Mouse (Mus musculus): Measurements from ENCODE around the gene Rcor1. TPM values are rescaled to one million over a fixed set of nuclear protein-coding genes. Genes with fewer than 3 reads are reported as not detected.

Rcor1 gene
- polyA plus RNA-seq, 1 experiment: 33.8 TPM

- H3K4me1 ChIP-seq (ENCODE audit: control insufficient read depth, insufficient read depth, low read length): peaks cover 32% of the 10 kb centered on the region
- H3K27ac ChIP-seq (ENCODE audit: insufficient read depth, low read depth, low read length): peak overlapping the region; percentile 86
- no peak for TF ChIP-seq POLR2A (IDR thresholded peaks at IDR 0.05; ENCODE audit: borderline replicate concordance, low read depth, low read length)
- TF ChIP-seq CTCF (IDR thresholded peaks at IDR 0.05; ENCODE audit: low read depth, low read length): no peak
- H3K4me3 ChIP-seq (ENCODE audit: insufficient read depth, low read length): peak overlapping the region; percentile 79
These were observed 748 bp upstream of the Rcor1 start for GRCm38 (mm10) chr12:111038231-111038975.

GRCm38 (mm10) chr12:111039771-111040530 lies 800 bp downstream of the Rcor1 start:
- peak overlapping the region; percentile 9 for H3K27ac ChIP-seq (ENCODE audit: insufficient read depth, low read depth, low read length)
- TF ChIP-seq POLR2A (IDR thresholded peaks at IDR 0.05; ENCODE audit: borderline replicate concordance, low read depth, low read length) (no peak), CTCF (IDR thresholded peaks at IDR 0.05; ENCODE audit: low read depth, low read length) (no peak)
- peaks cover 28% of the 10 kb centered on the region for H3K4me1 ChIP-seq (ENCODE audit: control insufficient read depth, insufficient read depth, low read length)
- H3K4me3 ChIP-seq (ENCODE audit: insufficient read depth, low read length): peak overlapping the region; percentile 94

- H3K27ac ChIP-seq (ENCODE audit: insufficient read depth, low read depth, low read length): no peak overlapping the region
- TF ChIP-seq POLR2A (IDR thresholded peaks at IDR 0.05; ENCODE audit: borderline replicate concordance, low read depth, low read length) (no peak), CTCF (IDR thresholded peaks at IDR 0.05; ENCODE audit: low read depth, low read length) (no peak)
These were observed 1.3 kb downstream of the Rcor1 start for GRCm38 (mm10) chr12:111040531-111040860.

GRCm38 (mm10) chr12:111041196-111041595 lies 2.0 kb downstream of the Rcor1 start:
- Histone ChIP-seq H3K4me3 (ENCODE audit: insufficient read depth, low read length) (peak overlapping the region; percentile 94), H3K4me1 (ENCODE audit: control insufficient read depth, insufficient read depth, low read length) (peaks cover 17% of the 10 kb centered on the region), H3K27ac (ENCODE audit: insufficient read depth, low read depth, low read length) (no peak overlapping the region)
- TF ChIP-seq CTCF (IDR thresholded peaks at IDR 0.05; ENCODE audit: low read depth, low read length) (no peak), POLR2A (IDR thresholded peaks at IDR 0.05; ENCODE audit: borderline replicate concordance, low read depth, low read length) (no peak)

More at GRCm38 (mm10) chr12:111040531-111040860, 1.3 kb downstream of the Rcor1 start:
- H3K4me3 ChIP-seq (ENCODE audit: insufficient read depth, low read length): peak overlapping the region; percentile 94
- peaks cover 24% of the 10 kb centered on the region for H3K4me1 ChIP-seq (ENCODE audit: control insufficient read depth, insufficient read depth, low read length)

GRCm38 (mm10) chr12:111042365-111042764 lies 3.2 kb downstream of the Rcor1 start:
- Histone ChIP-seq H3K4me1 (ENCODE audit: control insufficient read depth, insufficient read depth, low read length) (peaks cover 6% of the 10 kb centered on the region), H3K27ac (ENCODE audit: insufficient read depth, low read depth, low read length) (no peak overlapping the region), H3K4me3 (ENCODE audit: insufficient read depth, low read length) (no peak overlapping the region)
- TF ChIP-seq CTCF (IDR thresholded peaks at IDR 0.05; ENCODE audit: low read depth, low read length) (no peak), POLR2A (IDR thresholded peaks at IDR 0.05; ENCODE audit: borderline replicate concordance, low read depth, low read length) (no peak)

GRCm38 (mm10) chr12:111044880-111045279 lies 5.7 kb downstream of the Rcor1 start:
- H3K27ac ChIP-seq (ENCODE audit: insufficient read depth, low read depth, low read length): no peak overlapping the region
- H3K4me1 ChIP-seq (ENCODE audit: control insufficient read depth, insufficient read depth, low read length): peaks cover 2% of the 10 kb centered on the region; the same call in 1 of the 2 replicates
- H3K4me3 ChIP-seq (ENCODE audit: insufficient read depth, low read length): no peak overlapping the region
- TF ChIP-seq POLR2A (IDR thresholded peaks at IDR 0.05; ENCODE audit: borderline replicate concordance, low read depth, low read length): no peak
- no peak for TF ChIP-seq CTCF (IDR thresholded peaks at IDR 0.05; ENCODE audit: low read depth, low read length)

GRCm38 (mm10) chr12:111046866-111047265 lies 7.7 kb downstream of the Rcor1 start:
- TF ChIP-seq CTCF (IDR thresholded peaks at IDR 0.05; ENCODE audit: low read depth, low read length): no peak
- no peak for TF ChIP-seq POLR2A (IDR thresholded peaks at IDR 0.05; ENCODE audit: borderline replicate concordance, low read depth, low read length)
- Histone ChIP-seq H3K4me3 (ENCODE audit: insufficient read depth, low read length) (no peak overlapping the region), H3K27ac (ENCODE audit: insufficient read depth, low read depth, low read length) (no peak overlapping the region), H3K4me1 (ENCODE audit: control insufficient read depth, insufficient read depth, low read length) (no peaks in the 10 kb centered on the region)

- Histone ChIP-seq H3K27ac (ENCODE audit: insufficient read depth, low read depth, low read length) (no peak overlapping the region), H3K4me3 (ENCODE audit: insufficient read depth, low read length) (no peak overlapping the region), H3K4me1 (ENCODE audit: control insufficient read depth, insufficient read depth, low read length) (no peaks in the 10 kb centered on the region)
- no peak for TF ChIP-seq POLR2A (IDR thresholded peaks at IDR 0.05; ENCODE audit: borderline replicate concordance, low read depth, low read length)
- TF ChIP-seq CTCF (IDR thresholded peaks at IDR 0.05; ENCODE audit: low read depth, low read length): no peak
These were observed 9.1 kb downstream of the Rcor1 start for GRCm38 (mm10) chr12:111048201-111048600.

GRCm38 (mm10) chr12:111050256-111050655 lies 11.1 kb downstream of the Rcor1 start:
- H3K4me1 ChIP-seq (ENCODE audit: control insufficient read depth, insufficient read depth, low read length): no peaks in the 10 kb centered on the region
- no peak overlapping the region for H3K4me3 ChIP-seq (ENCODE audit: insufficient read depth, low read length)
- no peak for TF ChIP-seq CTCF (IDR thresholded peaks at IDR 0.05; ENCODE audit: low read depth, low read length)
- TF ChIP-seq POLR2A (IDR thresholded peaks at IDR 0.05; ENCODE audit: borderline replicate concordance, low read depth, low read length): no peak
- H3K27ac ChIP-seq (ENCODE audit: insufficient read depth, low read depth, low read length): no peak overlapping the region

- TF ChIP-seq POLR2A (IDR thresholded peaks at IDR 0.05; ENCODE audit: borderline replicate concordance, low read depth, low read length) (no peak), CTCF (IDR thresholded peaks at IDR 0.05; ENCODE audit: low read depth, low read length) (no peak)
- Histone ChIP-seq H3K4me1 (ENCODE audit: control insufficient read depth, insufficient read depth, low read length) (no peaks in the 10 kb centered on the region), H3K4me3 (ENCODE audit: insufficient read depth, low read length) (no peak overlapping the region), H3K27ac (ENCODE audit: insufficient read depth, low read depth, low read length) (no peak overlapping the region)
These were observed 24.2 kb downstream of the Rcor1 start for GRCm38 (mm10) chr12:111063361-111063760.
